Mouse (Mus musculus) ES-Bruce4 (cell line): ENCODE data around the gene Nmnat2.

ENCODE experiments used
- CTCF ChIP-seq: IDR thresholded peaks from one replicate; pipeline ENCODE4 v1.8.1; 2011; ENCODE audit warnings: low read depth, low read length
- POLR2A ChIP-seq: IDR thresholded peaks from one replicate; pipeline ENCODE4 v1.8.1; 2011; ENCODE audit warnings: low read length; ENCODE audit not compliant: insufficient read depth

GRCm38 (mm10) chr1:153006054-153006453 lies 51.3 kb downstream of the Nmnat2 start:
- TF ChIP-seq POLR2A = no peak
- no peak for TF ChIP-seq CTCF
